Mouse (Mus musculus) ovary, postnatal 36 days (tissue): ENCODE results near the gene March8.

Experiments used
- DNase-seq: peaks from one replicate; pipeline ENCODE4 v3.0.0; 2022; ENCODE audit warnings: low spot score, mixed read lengths

The March8 gene

DNA sequence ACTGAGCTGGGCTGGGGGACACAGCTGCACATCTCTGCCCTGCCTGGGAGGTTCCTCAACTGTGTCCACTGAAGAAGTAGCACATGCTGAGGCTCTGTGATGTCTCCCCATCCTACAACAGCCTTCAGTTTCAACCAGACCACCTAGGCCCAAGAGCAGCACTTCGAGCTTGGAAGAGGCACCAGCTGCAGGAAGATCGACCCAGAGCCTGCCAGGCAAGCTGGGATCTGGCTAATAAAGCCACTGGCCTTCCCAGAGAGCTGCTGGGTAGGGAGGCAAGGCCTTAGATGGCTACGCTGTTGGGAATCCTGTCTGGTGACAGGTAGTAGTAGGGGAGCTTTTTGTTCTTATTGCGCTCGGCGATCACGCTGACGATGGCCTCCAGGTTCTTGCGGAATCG is 72.6 kb downstream of the March8 start:
- no peak for DNase-seq

GRCm38 (mm10) chr6:116411716-116412115 is 73.9 kb downstream of the March8 start:
- no peak for DNase-seq

DNA sequence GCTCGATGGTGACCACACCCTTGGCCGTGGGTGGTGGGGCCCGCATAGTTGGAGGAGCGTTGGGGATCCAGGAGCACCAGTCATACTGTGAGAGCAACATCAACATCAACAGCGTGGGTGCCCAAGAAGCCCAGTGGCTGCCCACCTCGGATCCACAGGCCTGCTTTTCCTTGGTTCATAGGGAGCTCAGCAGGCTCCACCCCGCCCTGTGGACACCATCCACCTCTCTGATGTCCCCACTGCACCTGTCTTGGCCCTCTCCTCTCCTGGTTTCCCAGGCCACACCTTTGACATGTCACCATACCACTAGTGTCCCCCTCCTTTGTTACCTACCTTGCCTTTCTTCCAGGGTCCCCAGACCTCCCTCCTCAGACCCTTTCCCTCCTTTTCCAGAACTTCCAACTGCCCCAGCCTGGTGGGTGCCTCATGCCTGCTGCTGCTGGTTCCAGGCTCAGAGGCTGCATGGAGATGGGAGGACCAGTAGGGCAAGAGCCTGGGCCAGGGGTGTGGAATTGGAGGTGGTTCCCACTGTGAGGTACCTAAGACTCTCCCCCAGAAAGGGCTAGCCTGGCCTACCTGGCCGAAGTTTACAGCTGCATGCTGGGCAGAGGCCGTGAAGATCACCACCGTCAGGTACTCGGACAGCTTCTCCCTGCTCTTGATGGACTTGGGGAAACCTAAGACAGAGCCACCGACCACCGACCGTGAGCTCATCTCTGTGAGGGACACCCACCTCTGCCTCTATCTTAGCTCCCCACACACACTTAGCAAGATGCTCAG is 74.9 kb downstream of the March8 start:
- DNase-seq: no peak

GRCm38 (mm10) chr6:116415126-116415676 is 77.4 kb downstream of the March8 start:
- no peak for DNase-seq

DNA sequence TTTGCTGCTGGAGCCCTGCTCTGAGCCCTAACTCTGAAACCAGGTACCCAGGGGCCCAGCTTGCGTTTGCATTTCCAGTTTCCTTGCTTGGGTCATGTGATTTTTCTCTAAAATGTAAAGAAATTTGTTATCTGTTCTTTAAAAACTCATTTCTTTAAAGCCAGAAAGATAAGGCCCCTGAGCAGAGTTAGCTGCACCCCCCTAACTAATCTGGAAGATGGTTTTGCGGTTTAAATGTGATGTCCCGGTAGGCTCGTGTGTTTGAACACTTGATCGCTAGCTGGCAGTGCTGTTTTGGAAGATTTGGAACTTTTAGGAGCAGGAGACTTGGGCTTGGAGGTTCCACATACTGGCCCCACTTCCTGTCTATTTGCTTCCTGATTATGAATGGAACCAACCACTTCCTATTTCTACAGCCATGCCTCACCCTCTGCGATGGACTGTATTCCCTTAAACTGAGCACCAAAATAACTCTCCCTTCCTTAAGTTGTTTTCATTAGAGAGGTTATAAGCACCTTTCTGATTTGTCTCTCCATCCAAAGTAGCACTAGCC is 78.3 kb downstream of the March8 start:
- no peak for DNase-seq

DNA sequence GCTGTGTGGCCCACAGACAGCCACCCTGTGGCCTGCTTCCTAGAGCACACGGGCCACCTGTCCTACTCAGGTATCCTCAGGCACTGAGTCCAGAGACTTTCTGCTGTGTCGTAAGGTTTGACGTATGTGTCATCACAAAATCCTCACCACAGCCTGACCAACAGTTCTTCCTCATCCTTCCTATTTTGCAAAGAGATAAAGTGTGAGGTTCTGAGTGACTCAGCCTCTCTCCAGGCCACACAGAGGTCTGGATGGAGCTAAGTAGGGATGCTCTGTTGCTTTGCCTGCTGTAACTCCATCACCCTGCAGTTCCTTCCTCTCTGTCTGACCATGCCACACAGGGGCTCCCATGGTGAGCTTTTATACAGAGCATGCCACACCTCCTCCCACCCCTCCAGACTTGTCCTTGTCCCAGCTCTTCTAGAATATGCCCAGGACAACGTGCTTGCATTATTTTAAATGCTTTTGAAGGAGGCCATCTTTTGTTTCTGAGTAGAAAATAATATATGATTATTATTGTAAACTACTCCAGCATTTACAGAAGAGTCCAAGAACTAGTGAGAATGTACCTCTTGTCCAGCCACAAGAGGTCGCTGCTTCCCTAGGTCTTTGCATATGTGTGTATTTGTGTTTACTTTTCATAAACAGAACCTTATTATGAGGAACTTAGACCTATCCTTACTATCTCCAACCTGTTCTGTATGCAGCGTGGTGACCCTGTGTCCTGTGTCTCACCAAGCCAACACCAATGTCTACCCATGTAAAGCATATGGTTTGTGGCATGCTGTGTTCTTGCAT is 79.9 kb downstream of the March8 start:
- DNase-seq: no peak

DNA sequence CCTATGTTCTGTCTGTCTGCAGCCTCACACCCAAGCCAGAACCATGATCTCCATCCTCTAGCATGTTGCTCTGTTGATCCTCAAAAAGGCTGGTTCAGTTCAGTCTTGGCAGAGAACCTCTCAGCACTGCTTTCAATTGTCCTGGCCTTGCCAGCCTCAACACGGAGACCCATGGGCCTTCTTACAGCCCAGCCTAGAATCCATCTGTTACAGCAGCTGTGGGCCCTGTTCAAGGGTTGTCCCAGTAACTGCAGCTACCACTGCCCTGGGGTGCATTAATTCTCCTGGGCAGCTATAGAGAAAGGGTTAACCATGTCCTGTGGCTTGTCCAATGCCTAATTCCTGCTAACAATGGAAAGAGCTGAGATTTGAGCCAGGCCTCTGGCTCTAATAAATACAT is 80.7 kb downstream of the March8 start:
- no peak for DNase-seq

DNA sequence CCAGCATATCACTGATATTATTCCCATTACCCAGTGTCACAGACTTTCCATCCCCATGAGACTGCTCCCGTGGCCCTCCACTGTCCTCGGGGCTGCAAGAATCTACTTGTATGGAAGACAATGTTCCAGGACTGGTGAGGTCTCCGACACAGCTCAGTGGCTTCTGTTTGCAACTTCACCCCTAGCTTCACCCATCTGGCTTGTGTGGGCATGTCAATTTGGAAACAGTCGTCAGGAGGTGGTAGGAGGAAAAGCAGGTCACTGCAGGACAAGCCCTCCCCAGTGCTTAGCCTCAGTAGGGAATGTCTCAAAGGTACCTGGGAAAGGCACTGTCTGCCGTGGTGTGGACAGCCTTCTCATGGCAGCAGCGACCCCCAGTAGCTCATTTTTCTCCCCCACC is 81.9 kb downstream of the March8 start:
- no peak for DNase-seq

DNA sequence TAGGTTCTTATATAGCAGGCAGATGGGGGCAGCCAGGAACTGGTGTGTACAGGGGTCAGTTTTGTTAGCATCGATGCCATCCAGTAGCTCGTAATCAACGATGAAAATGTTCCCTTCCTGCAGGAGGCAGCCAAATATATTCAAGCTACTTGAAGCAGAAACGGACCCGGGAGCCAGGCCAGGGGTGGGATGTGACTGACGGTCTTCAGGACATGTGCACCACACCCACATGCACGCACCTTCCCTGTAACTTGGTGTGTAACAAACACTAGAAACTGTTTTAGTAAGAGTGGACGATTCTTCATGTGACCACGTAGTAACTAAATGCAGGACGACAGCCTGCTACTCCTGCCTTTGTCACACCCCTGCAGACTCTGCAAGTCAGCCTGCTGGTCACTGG is 82.4 kb downstream of the March8 start:
- no peak for DNase-seq

DNA sequence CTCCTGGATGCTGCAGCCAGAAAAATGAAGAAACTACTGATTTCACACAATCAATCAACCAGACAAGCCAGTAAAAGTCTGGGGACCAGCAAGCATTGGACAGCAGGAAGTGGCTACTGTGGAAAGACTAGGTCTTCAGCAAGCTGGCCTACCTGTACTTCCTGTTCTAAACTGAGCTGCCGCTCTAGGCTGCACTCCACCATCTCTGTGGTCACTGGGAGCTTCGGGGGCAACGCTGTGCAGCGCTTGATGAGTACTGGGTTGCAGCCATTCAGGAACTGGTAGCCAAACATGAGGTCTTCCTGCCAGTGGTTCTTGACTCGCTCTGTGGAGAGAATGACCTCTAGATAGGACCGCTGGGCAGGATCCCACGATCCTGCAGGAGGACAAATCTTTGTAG is 85.2 kb downstream of the March8 start:
- DNase-seq: no peak

GRCm38 (mm10) chr6:116423664-116424063 is 85.8 kb downstream of the March8 start:
- no peak for DNase-seq

- no peak for DNase-seq
Observed at GRCm38 (mm10) chr6:116427552-116427951, 89.7 kb downstream of the March8 start.

DNA sequence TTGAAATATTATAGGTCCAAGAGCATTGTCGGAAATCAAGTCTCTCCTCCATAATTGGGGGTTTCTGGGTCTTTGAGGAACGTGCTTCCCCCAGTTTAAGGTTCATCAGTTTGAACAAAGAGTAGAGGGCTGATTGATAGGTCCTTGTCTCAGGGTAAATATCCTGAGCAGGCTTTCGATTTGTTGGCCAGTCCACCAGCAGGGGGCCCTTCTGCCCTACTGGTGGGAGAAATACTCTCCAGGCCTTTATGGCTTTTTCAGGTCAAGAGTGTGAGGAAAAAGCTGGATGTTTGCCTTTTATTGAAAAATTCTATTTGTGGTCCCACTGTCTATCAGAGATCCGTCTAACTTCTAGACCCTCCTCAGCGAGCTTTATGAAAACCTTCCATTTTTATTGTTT is 90.5 kb downstream of the March8 start:
- no peak for DNase-seq

GRCm38 (mm10) chr6:116438864-116439263 is 101.0 kb downstream of the March8 start:
- DNase-seq: no peak

DNA sequence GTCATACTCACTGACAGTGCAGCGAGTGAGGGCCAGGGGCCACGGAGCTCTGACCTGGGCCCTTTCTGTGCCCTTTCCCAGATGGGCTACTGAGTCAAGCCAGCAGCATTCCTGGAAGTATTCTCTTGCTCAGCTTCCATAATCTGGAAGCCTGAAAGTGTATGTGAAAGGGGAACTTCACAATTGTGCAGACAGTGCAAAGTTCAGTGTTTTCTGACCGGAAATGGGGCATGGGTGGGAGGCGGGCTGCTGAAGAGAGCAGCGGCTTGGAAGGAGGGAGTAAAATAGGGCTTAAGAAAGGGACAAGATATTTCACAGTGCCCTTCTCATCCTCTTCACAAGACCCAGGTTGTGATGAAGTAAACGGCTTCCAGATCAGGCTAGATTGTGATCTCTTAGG is 101.7 kb downstream of the March8 start:
- DNase-seq: no peak

GRCm38 (mm10) chr6:116440447-116440846 is 102.6 kb downstream of the March8 start:
- DNase-seq: no peak

DNA sequence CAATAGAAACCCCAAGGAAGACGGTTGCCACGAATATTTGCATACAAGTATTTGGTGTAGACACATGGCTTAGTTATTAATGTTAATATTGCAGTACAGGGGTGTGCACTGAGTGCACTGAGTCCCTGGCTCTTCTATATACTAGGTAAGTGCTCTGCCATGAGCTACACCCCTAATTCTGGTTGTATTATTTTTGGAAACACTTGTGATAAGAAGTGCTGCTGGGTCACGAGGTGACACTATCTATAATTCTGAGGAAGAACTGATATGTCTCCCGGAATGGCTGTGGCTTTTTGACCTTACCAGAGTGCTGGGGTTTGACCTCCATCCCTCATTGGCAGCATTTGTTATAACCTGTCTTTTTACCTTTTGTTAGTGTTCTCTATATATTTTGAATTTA is 103.0 kb downstream of the March8 start:
- no peak for DNase-seq

DNA sequence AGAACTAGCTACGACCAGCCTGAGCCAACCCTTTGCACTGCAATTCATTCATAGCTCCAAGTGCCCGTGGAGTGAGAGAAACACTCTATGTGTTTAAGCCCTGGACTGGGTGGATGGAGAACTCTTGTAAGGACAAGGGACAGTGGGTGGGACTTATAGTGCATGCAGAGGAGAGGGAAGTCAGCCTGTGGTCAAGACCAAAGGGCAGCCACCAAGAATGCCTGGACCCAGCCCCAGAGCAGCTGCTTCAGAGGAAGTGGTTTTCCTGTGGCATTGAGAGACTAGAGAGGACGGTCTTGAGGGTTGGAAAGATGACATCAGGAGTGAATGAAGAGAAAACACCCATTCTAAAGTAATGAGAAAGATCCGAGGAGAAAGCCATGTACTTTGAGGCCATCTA is 118.0 kb downstream of the March8 start:
- DNase-seq: no peak

DNA sequence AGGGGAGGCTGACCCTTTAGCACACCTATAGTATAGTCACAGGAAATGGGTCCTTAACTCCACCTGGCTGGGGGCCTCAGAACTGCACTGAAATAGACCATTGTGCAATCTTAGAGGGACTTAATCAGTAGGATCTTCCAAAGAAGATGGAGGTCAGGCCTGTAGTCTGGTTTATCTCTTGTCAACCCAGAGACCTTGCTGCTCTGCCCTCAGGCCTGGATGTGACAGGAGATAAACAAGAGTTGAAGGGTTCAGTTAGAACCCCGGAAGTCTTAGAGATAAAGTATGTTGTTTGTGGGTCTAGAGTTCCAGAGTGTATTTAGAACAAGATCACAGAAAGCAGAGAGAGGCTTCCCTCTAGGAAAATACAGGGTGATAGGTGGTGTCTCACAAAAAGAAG is 118.7 kb downstream of the March8 start:
- DNase-seq: no peak

- no peak for DNase-seq
Observed at GRCm38 (mm10) chr6:116458728-116459127, 120.9 kb downstream of the March8 start.
